Mouse (Mus musculus) heart, postnatal 0 days (tissue): ENCODE results near the gene Casp8. TPM values are rescaled to one million over a fixed set of nuclear protein-coding genes. Genes with fewer than 3 reads are reported as not detected.
"Not testable (repeated sequence)": the region's sequence is repeated elsewhere in the genome, so short reads cannot be mapped to it uniquely, and the experiment has no call there.

Source experiments
- ATAC-seq: fragments of 200-750 bp; cut with Nextera tagmentation; 2 replicates; pipeline ENCODE4 v1.8.0; 2017; ENCODE audit warnings: low read depth, moderate number of reproducible peaks, moderate library complexity; ENCODE audit not compliant: insufficient read depth
- DNase-seq: peaks from one replicate; pipeline ENCODE4 v3.0.0-alpha.2; 2016; ENCODE audit warnings: low spot score
- H3K27ac ChIP-seq: fragments of 300-500 bp; sonication (generic); 2 replicates; pipeline ENCODE4 v1.5.1; 2014; ENCODE audit warnings: low read depth, mild to moderate bottlenecking
- H3K27me3 ChIP-seq: fragments of 300-500 bp; sonication (generic); 2 replicates; pipeline ENCODE4 v1.6.1; 2014; ENCODE audit warnings: low read length, mixed read lengths; ENCODE audit not compliant: control insufficient read depth, insufficient read depth
- H3K36me3 ChIP-seq: fragments of 300-500 bp; sonication (generic); replicated peaks from 2 replicates; pipeline ENCODE4 v1.6.1; 2014; ENCODE audit warnings: low read length, mixed read lengths; ENCODE audit not compliant: control insufficient read depth, insufficient read depth
- H3K4me1 ChIP-seq: fragments of 300-500 bp; sonication (generic); 2 replicates; pipeline ENCODE4 v1.6.1; 2014; ENCODE audit warnings: antibody characterized with exemption; ENCODE audit not compliant: control insufficient read depth, insufficient read depth
- H3K4me2 ChIP-seq: fragments of 300-500 bp; sonication (generic); 2 replicates; pipeline ENCODE4 v1.6.1; 2014; ENCODE audit warnings: low read depth, mild to moderate bottlenecking, low read length, moderate library complexity
- H3K4me3 ChIP-seq: fragments of 300-500 bp; sonication (generic); 2 replicates; pipeline ENCODE4 v1.5.1; 2014; ENCODE audit warnings: low read depth, low read length
- H3K9ac ChIP-seq: fragments of 300-500 bp; sonication (generic); replicated peaks from 2 replicates; pipeline ENCODE4 v1.6.1; 2014; ENCODE audit warnings: low read depth, low read length, mixed read lengths
- H3K9me3 ChIP-seq: fragments of 300-500 bp; sonication (generic); replicated peaks from 2 replicates; pipeline ENCODE4 v1.6.1; 2016; ENCODE audit warnings: low read length; ENCODE audit not compliant: control insufficient read depth
- CTCF ChIP-seq: IDR thresholded peaks from 2 replicates; pipeline ENCODE4 v1.5.1; 2016; ENCODE audit warnings: antibody characterized with exemption, control low read depth, low read depth
- EP300 ChIP-seq: IDR thresholded peaks from 2 replicates; pipeline ENCODE4 v1.6.1; 2016; ENCODE audit warnings: antibody characterized with exemption, low read depth
- WGBS: fragments of 180-500 bp; shearing (Covaris S2); extraction: QIAGEN DNeasy Blood & Tissue Kit; methylation state at CpG from one replicate; pipeline ENCODE4 v1.1.7; 2014; 5-methylcytosine and 5-hydroxymethylcytosine counted together
- polyA plus RNA-seq: library from polyadenylated mRNA; unstranded; fragments of >200 nt; fragmentation: Nextera tagmentation; extraction: Ambion mirVana; gene quantifications from 2 replicates; pipeline ENCODE4 v1.2.1, GENCODE M21; 2015
- total RNA-seq: library from RNA; depleted of rRNA; stranded (reverse); fragments of >200 nt; gene quantifications from 2 replicates; pipeline ENCODE4 v1.2.3, GENCODE M21; 2014; ENCODE audit warnings: low replicate concordance; rRNA removed

Gene Casp8
- total and polyA plus RNA-seq, 2 experiments from 2014 or later: 11.9 to 12.3 TPM

DNA sequence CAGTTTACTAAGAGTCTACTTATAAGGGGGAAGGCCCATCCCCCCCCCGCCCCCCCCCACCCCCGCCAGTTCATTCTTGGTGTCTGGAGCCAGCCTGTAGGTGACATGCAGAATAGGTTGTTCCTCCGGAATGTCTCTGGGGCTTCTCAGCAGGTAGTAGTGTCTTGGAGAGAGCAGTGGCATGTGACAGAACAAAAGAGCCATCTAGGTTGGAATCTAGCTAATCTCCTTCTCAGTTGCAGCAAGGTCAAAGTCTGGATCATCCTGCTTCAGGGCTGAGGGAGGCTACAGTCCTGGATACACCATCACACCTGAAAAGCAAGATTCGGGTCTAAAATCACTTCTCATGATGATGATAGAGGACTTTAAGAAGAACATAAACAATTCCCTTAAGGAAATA lies 90.5 kb downstream of the Casp8 start:
- WGBS: 80% methylated on average over 4 of the region's 4 CpGs
- H3K9me3 ChIP-seq: no peaks in the 10 kb centered on the region
- H3K27ac ChIP-seq: no peak overlapping the region
- H3K36me3 ChIP-seq: no peaks in the 10 kb centered on the region
- no peak overlapping the region for H3K4me3 ChIP-seq
- no peak overlapping the region for H3K9ac ChIP-seq
- no peaks in the 10 kb centered on the region for H3K27me3 ChIP-seq
- no peak for ATAC-seq
- TF ChIP-seq CTCF: no peak
- no peak for TF ChIP-seq EP300
- DNase-seq: no peak
- no peak overlapping the region for H3K4me2 ChIP-seq
- no peaks in the 10 kb centered on the region for H3K4me1 ChIP-seq

DNA sequence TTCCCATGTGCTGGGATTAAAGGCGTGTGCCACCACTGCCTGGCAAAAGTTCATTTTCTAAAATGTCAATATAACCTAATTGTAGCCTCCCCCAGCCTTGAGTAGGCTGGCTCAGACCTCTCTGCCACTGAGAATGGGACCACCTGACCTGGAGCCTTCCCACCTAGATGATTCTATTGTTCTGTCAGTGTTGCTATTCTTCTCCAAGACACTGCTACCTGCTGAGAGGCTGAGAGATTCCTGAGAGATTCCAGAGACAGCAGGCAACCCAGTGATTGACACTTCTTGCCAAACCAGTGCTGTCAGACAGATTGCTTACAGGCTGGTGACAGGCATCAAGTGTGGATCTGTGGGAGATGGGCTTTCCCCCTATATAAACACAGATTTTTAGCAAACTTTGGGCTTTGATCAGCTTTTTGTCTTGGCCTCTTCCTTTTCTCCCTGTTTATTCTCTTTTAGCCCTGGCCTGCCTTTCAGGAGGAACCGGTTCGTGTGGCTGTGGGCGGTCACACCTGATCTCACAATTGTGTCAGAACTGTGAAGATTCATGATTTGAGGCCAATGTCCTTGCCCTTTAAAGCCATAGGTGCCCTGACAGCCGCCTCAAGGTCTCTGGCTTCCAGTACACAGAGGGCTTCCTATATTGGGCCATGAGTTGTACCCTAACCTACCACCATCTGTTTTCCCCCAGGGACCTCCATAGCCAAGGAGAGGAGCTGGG lies 94.8 kb downstream of the Casp8 start:
- no peak overlapping the region for H3K4me2 ChIP-seq
- TF ChIP-seq EP300: no peak
- no peak for TF ChIP-seq CTCF
- H3K4me1 ChIP-seq: no peaks in the 10 kb centered on the region
- H3K27me3 ChIP-seq: no peaks in the 10 kb centered on the region
- 67% methylated on average over 5 of the region's 5 CpGs for WGBS
- H3K9ac ChIP-seq: no peak overlapping the region
- no peak overlapping the region for H3K27ac ChIP-seq
- no peaks in the 10 kb centered on the region for H3K9me3 ChIP-seq
- DNase-seq: no peak
- no peak for ATAC-seq
- no peaks in the 10 kb centered on the region for H3K36me3 ChIP-seq
- H3K4me3 ChIP-seq: no peak overlapping the region

DNA sequence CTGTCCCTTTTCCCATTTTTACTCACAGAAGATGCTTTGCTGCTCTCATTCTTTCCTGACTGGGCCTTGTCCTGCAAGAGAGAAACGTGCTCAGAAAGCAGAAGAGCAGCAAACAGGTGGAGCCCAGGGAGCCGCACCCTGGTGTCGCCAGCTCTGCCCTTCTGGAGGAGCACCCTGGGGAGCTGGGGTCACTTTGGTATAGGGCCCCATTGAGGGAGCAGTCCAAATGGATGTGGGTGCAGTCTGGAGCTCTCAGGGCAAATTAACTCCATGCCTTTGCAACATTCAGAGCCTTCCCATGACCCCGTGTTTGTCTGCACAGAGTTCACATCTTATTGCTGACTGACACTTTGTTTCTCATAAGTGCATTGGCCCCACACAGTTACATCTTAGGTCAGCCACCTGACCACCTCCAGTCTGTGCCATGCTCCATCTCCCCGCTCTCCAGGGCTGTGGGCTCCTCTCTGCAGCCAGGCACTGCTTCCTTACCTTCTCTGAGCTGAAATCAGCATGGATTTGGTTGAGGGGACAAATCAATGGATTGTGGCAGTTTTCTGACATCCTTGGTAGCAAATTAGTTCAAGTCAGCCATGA lies 95.6 kb downstream of the Casp8 start:
- H3K36me3 ChIP-seq, H3K4me2 ChIP-seq, H3K4me3 ChIP-seq, H3K4me1 ChIP-seq, H3K27ac ChIP-seq, H3K9ac ChIP-seq, DNase-seq, H3K9me3 ChIP-seq, ATAC-seq, H3K27me3 ChIP-seq: not testable (repeated sequence)
- 83% methylated on average over 4 of the region's 5 CpGs for WGBS

DNA sequence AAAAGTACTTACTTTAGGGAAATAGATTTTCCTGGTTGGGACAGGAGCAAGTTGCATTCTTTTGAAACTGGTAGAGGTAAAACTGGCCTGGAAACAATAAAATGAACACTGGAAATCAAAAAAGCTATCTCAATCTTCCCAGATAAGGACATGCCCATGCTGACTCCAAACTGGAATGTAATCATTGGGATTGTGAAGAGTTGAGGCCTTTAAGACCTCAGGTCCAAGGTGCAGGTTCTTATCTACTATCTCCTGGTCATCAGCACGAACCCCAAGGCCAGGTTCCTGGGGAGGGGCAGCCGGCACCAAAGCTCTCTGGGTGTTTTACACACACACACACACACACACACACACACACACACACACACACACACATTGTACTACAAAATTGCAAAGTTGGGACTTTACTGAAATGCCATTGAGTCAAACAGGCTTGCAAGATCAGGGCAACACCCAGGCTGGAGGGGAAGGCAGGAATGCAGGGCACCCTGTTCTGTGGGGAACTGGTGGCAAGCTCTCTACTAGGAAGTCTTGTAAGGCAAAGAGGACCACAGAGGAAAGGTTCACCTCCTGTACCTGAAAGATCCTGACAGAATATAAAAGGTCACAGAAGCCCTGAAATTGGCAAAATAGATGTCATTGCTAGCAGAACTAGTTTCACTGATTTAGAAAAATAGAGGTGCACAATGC lies 96.5 kb downstream of the Casp8 start:
- H3K27ac ChIP-seq, H3K9ac ChIP-seq, H3K9me3 ChIP-seq, H3K4me2 ChIP-seq, ATAC-seq, H3K36me3 ChIP-seq, H3K27me3 ChIP-seq, DNase-seq, H3K4me1 ChIP-seq, H3K4me3 ChIP-seq: not testable (repeated sequence)
- WGBS: 65% methylated on average over 2 of the region's 2 CpGs

DNA sequence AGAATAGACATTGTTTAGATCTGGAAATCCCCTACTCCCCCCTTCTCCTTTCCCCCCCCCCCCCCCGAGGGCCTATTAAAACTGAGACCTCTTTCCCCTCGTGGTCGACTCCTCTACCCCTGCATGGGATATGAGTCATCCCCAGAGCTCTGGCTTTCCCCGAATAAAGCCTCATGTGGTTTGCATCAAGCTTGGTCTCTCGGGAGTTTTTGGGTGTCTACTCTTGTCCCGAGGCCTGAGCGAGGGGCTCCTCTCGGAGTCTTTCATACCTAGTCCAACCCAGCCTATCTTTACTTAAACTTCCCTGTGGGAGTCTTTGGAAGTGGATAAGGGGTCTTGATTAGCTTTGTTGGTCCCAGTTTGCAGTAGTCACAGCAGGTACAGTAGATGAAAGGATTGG lies 97.2 kb downstream of the Casp8 start:
- DNase-seq, ATAC-seq, H3K4me1 ChIP-seq, H3K27ac ChIP-seq, H3K9me3 ChIP-seq, H3K27me3 ChIP-seq, H3K9ac ChIP-seq, H3K36me3 ChIP-seq, H3K4me3 ChIP-seq, H3K4me2 ChIP-seq: not testable (repeated sequence)
- WGBS: 78% methylated on average over 7 of the region's 8 CpGs

Other genes with a start within 250 kb of the Casp8 start
- gene Fam126b, start 209.1 kb upstream of the Casp8 start, total RNA-seq: 5.1 and 5.7 TPM in 2 replicates
- gene Fam126b, start 209.1 kb upstream of the Casp8 start, polyA plus RNA-seq: 3.0 and 3.1 TPM in 2 replicates
- gene Ndufb3, start 209.0 kb upstream of the Casp8 start, total RNA-seq: 78.1 and 132 TPM in 2 replicates
- gene Ndufb3, start 209.0 kb upstream of the Casp8 start, polyA plus RNA-seq: 432 and 454 TPM in 2 replicates
- gene Als2cr12, start 99.4 kb upstream of the Casp8 start, total RNA-seq: not detected in 2 replicates
- gene Als2cr12, start 99.4 kb upstream of the Casp8 start, polyA plus RNA-seq: not detected in 2 replicates
- gene Cflar, start 83.9 kb upstream of the Casp8 start, total RNA-seq: 44.4 and 102 TPM in 2 replicates
- gene Cflar, start 83.9 kb upstream of the Casp8 start, polyA plus RNA-seq: 49.8 and 53.6 TPM in 2 replicates
- gene Trak2, start 178.1 kb downstream of the Casp8 start, total RNA-seq: 87.2 and 117 TPM in 2 replicates
- 26.9 and 32.7 TPM in 2 replicates for gene Trak2, start 178.1 kb downstream of the Casp8 start, polyA plus RNA-seq
- 9.7 and 22.7 TPM in 2 replicates for gene Stradb, start 178.1 kb downstream of the Casp8 start, total RNA-seq
- gene Stradb, start 178.1 kb downstream of the Casp8 start, polyA plus RNA-seq: 25.1 and 27.4 TPM in 2 replicates